Mouse (Mus musculus) CD4-positive helper T cell, adult 2 months (primary cell): ENCODE data around the gene Rnf157.
A peak's percentile ranks its signal among the peaks of the same experiment; 100 is the strongest.

Source experiments
- DNase-seq: peaks from one replicate; pipeline ENCODE4 v3.0.0-alpha.2; 2012; ENCODE audit warnings: low read depth, missing footprints, low spot score

Gene Rnf157

DNA sequence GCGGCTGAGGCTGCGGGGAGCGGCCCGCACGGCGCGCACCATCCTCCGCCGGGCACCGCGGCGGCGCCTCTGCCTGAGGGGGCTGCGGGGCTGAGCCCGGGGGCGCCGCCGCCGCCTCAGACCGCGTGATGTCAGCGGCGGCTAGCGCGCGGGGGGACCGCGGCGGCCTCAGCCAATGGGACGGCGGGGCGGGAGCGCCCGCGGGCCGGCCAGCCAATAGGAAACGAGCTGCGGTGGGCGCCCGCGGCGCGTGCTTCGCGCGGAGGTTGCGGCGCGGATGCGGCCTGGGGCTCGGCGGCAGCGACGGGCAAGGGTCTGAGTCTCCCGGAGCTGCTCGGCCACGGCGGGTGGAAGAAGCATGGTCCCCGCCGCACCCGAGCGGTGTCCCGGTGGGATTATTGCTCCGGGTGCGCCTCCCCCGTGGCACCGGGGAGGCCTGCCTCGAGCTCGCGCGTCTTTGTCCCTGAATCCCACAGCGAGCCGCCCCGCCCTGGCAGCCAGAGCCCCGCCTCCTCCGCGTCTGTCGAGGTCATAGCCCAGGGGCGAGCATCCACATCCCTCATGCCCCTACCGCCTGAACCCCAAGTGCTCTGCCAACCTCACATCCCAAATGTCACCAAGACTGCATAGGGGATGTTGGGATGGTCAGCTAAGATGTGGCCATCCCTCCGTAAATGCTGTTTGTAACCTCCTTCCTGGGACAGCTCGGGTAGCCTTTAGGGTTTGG is at the start of gene Rnf157:
Gene Rnf157 (minus strand): TSS at position 129 of the 727 bp plus-strand sequence.
- DNase-seq = peak; percentile 89

DNA sequence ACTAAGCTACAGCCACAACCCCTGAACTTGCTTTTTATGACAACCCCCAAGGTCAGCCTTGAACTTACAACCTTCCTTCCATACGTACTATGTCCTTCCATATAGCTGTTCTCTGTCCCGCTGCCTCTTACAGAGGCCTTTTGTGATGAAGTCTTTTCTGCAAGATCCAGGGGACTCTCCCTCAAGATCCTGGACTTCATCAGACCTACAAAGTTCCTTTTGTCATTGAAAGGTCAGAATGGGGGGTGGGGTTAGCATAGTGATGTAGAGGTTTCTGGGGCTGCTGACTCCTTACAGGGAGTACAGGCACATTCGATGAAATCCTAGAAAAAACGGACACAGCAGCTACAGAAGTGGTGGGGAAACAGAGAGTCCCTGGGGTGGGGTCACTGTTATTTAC is 47.0 kb upstream of the Rnf157 start:
- DNase-seq = no peak

DNA sequence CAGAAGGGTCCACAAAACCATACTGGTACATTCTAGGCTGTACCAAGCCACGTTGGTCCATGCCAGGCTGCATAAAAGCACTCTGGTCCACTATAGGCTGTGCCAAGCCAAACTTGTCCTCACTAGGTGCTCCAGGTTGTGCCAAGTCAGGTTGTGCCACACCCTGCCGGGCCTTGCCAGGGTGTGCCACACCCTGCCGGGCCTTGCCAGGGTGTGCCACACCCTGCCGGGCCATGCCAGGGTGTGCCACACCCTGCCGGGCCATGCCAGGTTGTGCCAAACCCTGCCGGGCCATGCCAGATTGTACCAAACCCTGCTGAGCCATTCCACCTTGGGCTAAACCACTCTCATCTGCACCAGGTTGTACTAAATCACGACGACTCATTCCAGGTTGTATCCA is 43.4 kb upstream of the Rnf157 start:
- DNase-seq = no peak

DNA sequence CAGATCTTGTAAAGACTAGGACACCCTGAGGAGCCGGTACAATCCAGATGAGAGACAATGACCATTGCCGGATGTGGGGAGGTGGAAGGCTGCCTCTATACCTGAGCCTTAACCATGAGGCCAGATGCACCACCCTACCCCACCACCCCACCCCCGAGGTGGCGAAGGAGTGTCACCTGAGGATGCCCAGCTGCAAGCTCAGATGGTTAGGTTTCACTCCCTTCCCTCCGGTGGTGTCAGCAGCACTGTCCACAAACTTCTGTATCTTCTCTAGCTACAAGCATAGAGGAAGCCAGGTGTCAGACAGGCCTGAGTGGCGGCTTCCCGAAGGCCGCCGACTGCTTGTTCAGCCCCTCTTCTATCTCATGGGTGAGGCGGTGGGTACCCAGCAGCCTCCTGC is 41.1 kb upstream of the Rnf157 start:
- DNase-seq = no peak

DNA sequence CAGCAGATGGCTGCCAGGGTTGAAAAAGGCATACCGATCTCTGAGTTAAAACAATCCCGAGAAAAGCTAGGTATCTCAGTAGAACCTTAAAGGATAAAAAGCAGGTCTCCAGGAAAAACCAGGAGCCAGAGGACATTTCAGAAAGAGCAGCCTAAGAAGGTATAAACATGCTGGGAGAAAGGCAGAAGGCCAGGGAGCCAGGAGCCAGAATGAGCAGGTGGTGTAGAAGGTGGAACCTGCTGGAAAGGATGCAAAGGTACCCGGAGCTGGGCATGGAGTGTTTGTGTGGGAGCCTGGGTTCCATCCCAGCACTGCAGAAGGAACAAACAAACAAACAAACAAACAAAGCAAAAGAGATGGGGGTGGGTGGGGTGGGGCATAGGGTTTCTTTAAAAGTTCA is 36.5 kb upstream of the Rnf157 start:
- DNase-seq = no peak

DNA sequence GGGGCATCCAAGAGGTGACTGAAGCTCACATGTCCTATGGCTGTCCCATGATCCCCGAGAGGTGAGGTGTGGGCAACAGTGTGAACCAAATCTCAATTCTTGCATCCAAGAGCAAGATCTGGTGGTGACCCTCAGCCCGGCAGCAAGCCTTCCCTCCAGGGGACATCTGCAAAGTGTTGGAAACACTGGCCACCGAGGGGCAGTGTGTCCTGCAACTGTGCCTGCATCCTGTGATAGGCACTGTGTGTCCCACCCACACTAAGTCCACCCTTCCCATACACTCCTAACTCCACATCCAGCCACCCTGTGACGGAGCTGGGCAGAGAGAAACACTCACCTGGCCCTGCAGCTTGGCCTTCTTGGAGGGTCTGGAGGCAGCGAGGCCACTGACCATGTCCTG is 35.0 kb upstream of the Rnf157 start:
- no peak for DNase-seq

DNA sequence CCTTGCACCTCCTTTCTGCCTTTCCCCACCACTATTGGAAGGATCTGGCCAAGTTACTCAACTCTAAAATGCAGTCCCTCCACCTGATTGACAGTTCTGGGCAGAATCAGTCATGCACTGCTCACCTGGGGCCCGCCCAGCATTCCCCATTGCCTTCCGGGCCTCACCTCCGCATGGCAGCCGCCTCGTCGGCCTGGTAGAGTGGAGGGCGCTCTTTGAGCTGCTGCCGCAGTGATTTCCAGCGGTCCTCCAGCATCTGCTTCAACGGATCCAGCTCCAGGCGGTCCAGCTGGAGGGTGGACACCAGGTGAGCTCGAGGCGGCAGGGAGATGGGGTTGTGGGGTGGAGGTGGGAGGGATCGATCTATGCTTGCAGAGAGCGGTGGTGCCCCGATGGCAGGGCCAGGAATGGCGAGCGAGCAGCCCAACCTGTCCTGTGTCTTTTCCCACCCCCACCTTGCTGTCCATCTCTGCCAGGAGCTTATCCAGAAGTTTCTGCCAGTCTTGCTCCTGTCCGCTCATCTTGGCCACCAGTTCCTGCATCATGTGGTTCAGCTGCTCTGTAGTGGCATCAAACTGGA is 33.6 kb upstream of the Rnf157 start:
- DNase-seq = no peak

DNA sequence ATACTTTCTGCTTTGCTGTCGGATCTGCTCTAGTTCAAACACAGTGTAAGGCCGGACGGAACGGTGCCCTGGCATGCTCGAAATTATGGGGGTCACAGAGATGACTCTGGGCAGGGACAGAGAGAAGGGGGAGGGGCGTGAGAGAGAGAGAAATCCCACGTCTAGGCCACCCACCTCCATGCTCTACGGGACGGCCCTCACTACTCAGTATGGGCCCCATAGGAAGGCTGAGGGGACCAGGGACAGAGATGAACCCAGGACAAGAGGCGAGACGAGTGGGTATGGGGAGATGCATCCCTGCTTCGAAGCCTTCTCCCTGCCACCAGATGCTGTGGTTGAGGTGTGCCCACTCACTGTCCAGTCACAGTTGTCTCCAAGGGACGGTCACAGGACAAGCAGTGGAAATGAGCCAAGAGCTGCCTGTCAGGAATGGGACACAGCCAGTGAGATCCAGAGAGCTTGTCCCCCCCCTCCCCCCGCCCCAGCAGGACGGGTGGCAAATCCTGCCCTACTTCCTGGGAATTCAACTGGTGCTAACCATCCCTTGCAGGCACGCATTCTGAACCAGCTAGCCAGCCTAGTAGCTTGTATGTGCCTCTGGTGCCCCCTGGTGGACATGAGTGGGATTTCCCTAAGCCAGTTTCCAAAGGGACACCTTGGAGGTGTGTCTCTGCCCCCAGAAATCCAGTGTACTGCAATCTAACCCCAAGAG is 32.9 kb upstream of the Rnf157 start:
- DNase-seq = peak; percentile 85

DNA sequence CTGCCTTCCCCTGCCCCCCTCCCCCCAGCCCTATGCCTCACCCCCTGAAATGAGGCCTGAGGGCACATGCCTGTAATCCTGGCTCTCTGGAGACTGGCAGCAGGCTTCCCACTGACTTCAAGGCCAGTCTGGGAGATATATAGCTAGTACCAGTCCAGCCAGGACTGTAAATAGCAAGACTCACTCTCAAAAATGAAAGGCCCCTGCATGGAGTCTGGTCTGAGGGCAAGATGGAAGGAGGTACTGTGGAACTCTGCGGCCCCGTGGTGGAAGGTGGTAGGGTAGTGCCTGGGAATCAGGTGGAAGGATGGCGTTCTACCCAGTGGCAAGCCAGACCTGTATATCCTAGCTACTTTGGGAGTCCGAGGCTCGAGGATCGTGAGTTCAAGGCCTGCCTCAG is 31.1 kb upstream of the Rnf157 start:
- DNase-seq = no peak

DNA sequence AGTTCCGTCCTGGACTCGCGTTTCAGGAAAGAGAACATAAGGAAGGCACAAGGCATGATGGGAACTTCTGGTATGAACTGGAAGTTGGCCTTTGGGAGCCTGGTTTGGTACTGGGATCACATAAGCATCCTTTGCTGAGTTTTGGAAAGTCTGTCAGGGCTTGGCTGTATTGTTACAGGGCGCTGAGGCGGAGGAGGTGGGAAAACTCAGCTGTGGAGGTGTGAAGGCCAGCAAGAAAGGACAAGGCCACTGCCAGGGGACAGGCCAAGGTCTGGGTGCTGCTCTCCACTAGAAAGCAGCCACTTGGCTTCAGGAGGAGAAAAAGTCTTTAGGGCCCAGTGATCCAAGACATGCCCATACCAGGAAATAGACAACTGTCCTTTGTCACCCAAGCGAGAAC is 30.5 kb upstream of the Rnf157 start:
- no peak for DNase-seq

DNA sequence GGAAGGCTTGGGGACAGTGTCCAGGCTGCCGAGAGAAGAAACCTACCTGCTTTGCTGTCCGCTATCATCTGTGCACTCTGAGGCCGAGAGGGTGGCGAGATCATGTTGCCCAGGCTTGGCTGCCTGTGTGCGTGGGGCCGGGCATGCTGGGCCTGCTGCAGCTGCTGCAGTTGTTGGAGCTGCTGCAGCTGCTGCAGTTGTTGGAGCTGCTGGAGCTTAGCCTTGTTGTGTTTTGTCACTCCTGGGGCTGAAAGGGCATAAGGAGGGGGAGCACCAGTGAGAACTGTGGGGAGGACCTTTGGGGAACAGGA is 30.0 kb upstream of the Rnf157 start:
- no peak for DNase-seq

DNA sequence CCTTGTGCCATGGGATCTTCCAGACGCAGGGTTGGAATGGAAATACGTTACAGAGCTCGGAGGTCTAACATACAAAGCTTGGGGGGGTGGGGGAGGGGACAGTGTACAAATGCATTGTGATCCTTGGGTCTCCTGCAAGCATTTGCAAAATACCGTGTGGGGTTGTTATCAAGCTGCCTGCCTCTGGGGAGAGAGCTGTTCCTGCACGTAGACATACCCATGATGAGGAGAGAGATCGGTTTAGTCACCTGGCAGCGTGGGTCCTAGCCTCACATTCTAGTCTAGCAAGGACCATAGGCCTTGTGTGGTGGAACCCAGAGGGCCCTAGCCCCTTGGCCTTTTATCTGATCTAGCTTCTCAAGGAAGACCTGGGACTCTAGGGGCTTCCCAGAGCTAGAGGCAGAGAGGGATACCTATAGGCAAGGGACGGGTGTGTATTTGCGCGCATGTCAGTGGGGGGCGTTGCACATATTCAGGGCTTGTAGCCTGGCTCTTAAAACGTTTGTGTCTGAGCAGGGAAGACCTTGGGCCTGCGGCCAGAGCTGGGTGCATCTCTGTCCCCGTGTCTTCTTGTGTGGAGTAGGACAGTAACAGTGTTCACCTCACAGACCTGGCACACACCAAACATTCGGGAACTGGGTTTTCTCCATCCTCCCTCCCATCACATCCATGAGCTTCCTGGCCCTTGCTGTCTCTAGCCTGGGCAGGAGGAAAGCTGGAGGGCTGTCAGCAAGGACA is 29.5 kb upstream of the Rnf157 start:
- no peak for DNase-seq

DNA sequence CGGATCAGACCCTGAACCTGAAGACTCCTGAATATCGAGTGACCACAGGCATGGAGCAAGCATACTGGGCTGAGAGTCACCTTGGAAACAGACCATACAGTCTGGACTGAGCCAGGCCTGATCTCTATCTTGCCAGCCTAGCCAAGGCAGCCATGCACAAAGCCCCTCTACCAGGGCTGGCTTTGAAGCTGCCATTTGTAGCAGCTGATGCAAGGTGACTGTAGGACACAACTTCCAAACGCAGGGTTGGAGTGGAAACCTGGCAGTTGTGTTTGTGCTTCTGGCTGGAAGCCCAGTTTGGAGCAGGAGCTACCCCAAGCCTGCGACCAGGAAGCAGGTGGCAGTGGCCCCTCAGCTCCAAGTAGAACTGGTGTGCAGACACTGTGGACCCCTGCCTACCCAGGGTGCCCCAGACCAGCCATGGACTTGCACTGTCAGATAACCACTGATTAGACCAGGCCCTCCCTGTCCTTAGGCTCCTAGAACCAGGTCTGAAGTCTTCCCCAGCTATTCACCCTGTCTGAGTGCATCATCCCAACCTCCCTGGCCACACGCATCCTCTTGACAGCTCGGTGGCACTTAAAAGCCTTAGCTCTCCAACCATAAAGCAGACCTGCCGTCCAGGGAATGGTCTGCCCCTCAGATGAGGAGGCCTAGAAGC is 27.7 kb upstream of the Rnf157 start:
- no peak for DNase-seq

DNA sequence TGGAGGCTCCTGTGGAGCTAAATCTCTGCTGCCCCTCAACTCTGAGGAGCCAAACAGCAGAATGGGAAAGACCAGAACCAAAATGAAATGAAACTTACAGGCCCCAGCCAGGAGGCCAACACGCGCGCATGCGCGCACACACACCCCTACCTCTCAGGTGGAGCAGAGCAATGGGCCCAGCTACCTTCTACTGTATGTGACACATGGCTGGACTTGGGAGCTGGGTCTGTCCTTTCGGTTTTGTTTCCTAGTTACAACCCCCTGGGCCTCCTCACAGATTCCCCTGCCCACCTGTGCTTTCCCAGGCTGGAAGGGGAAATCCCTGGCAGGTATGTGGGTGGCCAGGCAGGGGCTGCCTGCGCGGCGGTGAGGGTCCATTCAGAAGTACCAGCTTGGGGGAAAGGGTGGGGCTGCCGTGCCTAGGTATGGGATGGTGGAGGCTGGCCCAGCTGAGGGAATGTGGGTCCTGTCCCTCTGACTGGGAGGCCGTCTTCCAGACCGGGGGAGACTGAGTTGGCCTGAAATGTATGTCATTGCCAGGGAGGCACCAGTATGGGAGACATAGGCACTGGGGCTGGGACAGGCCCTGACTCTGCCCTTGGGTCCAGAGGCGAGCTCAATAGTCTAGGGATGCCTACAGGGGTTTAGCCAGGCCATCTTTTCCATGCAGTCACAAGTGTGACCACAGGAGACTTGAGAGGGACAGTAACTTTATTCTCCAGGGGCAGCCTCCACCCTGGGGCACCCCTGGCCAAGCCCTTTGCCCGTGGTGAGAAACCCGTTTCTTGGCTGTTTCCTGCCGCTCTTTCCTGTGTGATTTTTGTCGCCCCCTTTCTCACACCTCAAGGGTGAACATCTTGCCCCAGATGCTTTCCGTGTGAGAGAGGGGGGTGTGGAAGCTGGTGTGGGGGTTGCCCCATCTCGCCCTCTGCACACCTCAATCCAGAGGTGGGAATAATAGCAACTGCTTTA is 26.7 kb upstream of the Rnf157 start:
- peak; percentile 71 for DNase-seq

DNA sequence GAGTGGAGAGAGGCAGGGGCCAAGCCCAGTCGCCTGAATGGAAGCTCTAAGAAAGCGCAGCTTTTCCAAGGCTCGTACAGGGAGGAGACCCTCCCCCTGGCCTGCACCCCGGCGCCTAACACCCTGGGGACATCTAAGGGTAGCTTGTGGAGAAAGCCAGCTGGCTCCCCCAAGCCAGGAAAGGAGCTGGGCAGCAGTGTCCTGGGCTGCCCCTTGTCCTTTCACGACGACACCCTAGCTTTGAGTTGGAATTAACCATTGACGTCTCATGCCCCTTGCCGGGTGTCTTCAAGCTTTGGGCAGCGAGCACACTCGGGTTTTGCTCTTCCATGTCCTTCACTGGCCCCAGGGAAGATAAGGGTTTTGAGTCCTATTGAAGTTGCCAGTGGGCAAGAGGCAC is 24.7 kb upstream of the Rnf157 start:
- no peak for DNase-seq

DNA sequence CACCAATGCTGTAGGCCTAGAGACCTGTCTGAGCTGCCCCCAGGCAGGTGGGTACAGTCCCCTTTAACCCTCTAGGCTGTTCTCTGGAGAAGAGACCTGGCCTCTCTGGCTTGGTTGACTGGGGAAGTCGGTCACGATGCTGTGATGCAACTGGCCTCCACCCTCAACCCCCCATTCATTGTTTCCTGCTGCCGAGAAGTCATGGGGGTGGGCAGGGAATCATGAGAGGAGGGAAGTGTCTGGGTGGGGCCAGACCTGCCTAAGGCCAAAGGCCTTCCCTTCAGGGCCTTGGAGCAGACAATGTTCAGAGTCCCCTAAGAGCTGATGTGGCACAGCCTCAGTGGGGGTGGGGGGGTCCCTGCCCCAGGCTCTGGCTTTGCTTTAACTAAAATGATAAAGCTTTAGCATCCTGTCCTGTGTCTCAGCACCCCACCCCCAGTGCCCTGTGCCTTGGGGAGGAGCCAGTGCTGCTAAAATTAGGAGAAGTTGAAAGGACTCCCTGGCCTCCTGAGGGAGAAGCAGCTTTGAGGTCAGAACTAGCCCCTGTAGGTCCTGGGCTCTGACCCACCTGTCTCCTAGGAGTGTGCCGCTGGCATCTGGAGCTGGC is 24.0 kb upstream of the Rnf157 start:
- peak; percentile 44 for DNase-seq

DNA sequence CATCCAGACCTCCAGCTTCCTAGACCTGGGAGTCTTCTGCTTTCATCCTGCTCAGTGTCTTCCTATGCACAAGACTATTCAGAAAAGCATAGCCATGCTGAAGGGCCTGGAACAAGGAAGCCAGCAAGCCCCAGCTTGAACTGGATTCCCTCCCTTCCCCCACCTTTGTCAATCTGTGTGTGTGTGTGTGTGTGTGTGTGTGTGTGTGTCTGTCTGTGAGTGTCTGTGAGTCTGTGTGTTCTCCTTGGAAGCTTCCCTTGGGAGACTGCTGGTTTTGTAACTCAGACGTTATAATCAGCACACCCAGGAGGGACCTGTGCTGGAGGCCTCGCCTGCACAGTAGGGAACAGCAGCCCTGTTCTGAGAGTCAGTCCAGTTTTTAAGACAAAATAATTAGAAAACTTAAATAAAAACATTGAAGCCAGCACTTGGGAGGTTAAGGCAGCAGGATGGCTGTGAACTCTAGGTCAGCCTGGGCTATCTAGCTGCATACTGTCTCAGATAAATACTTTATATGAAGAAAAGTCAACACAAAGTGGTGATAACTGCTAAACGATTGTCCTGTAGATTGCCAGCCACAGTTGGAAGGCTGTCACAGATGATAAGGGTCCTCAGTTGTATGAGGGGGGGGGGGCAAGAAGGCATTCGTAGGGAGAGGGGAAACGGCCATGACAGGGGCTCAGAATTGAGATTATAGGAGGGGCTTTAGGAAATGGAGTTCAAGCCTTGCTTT is 23.3 kb upstream of the Rnf157 start:
- DNase-seq = no peak

DNA sequence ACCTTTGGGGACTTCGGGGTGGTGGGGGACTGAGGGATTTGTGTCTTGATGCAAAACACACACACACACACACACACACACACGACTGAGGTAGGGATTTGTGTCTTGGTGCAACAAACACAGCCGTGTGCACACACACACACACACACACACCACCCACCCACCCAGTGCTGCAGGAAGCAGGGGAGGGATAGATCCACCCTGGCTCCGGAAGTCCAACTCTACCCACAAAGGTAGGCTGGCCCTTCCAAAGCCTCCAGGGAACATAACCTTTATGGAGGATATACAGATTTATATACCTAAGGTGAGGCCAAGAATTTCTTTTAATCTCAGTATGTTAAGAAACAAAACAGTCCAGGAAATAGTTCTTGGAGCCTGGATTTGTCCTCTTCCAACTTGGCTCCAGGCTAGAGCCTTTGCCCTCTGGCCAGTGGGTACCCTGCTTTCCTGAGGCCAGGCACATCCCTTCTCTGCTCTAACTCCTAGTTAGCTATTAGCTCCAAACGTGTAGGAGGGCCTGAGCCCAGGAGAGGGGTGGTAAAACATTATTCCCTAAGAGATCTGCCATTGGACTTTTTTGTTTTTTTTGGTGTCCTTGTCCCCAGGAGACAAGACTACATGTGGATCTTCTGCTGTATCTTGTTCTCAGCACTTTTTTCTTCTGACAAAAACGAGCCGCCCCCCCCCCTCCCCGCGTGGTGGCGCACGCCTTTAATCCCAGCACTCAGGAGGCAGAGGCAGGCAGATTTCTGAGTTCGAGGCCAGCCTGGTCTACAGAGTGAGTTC is 22.3 kb upstream of the Rnf157 start:
- peak; percentile 67 for DNase-seq
